ENCODE assay signal across 8 mouse cellular contexts in the genomic region with DNA sequence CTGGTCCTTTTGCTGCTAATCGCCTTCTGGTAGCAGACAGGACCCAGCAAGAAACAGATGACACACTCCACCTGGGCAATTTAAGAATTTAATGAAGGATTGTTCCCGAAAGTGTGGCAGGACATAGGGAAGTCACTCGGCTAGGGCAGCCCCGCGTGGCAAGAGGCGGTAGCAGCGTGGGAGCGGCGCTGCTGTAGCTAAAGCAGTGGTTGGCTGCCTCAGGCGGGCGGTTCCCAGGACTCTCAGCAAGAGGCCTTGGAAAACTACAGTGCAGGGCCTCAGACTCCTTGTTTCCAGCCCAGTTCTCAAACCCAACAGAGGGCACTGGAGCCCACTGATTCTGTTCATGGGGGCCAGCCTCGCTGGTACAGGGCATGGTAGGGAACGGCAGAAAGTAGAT.
DNase-seq lines count a peak whose midpoint lies in the region; ATAC-seq and TF ChIP-seq lines count a peak whose summit lies in the region.

No protein-coding gene starts in this region.

- WGBS in cerebellum, adult 2 months = 19% methylated on average over 13 of the region's 13 CpGs
- 28% methylated on average over 13 of the region's 13 CpGs for WGBS in embryonic facial prominence, embryonic 13.5 days
- 26% methylated on average over 13 of the region's 13 CpGs for WGBS in hindbrain, embryonic 11.5 days
- WGBS in limb, embryonic 13.5 days = 28% methylated on average over 13 of the region's 13 CpGs

- H3K4me3 ChIP-seq in cerebellum, adult 2 months (replicated peaks; ENCODE audit: insufficient read depth, low read depth, low read length) = no peak overlapping the region
- peak overlapping the region; percentile 19 for H3K4me3 ChIP-seq in embryonic facial prominence, embryonic 13.5 days
- no peak overlapping the region for H3K4me3 ChIP-seq in hindbrain, embryonic 11.5 days (ENCODE audit: low read depth, low read length)
- H3K4me3 ChIP-seq in limb, embryonic 13.5 days = peak overlapping the region; percentile 20

- no peak overlapping the region for H3K9ac ChIP-seq in embryonic facial prominence, embryonic 13.5 days
- H3K9ac ChIP-seq in hindbrain, embryonic 11.5 days (ENCODE audit: low read depth, low read length) = no peak overlapping the region
- no peak overlapping the region for H3K9ac ChIP-seq in limb, embryonic 13.5 days

- intact Hi-C loops in gastrocnemius, postnatal 14 days (cut with DNase I; ENCODE audit: low total_unique reads) = no loop called here

- H3K36me3 ChIP-seq in embryonic facial prominence, embryonic 13.5 days = no peaks in the 10 kb centered on the region
- no peaks in the 10 kb centered on the region for H3K36me3 ChIP-seq in hindbrain, embryonic 11.5 days (ENCODE audit: control insufficient read depth, insufficient read depth, low read length)
- no peaks in the 10 kb centered on the region for H3K36me3 ChIP-seq in limb, embryonic 13.5 days

- no peak for TF ChIP-seq POLR2A in cerebellum, adult 2 months (IDR thresholded peaks at IDR 0.05; ENCODE audit: borderline replicate concordance, insufficient read depth, low read length)

- no peak for ATAC-seq in embryonic facial prominence, embryonic 13.5 days (ENCODE audit: insufficient number of reproducible peaks, insufficient read depth, low FRiP score, low TSS enrichment, low read depth)
- ATAC-seq in hindbrain, embryonic 11.5 days (ENCODE audit: low FRiP score) = no peak
- ATAC-seq in limb, embryonic 13.5 days (ENCODE audit: low FRiP score, low read depth) = peak; percentile 59; the same call in 1 of the 2 replicates

- H3K4me1 ChIP-seq in cerebellum, adult 2 months (ENCODE audit: control insufficient read depth, insufficient read depth, low read length) = no peaks in the 10 kb centered on the region
- H3K4me1 ChIP-seq in embryonic facial prominence, embryonic 13.5 days = no peaks in the 10 kb centered on the region
- H3K4me1 ChIP-seq in hindbrain, embryonic 11.5 days (replicated peaks; ENCODE audit: control insufficient read depth, insufficient read depth, low read length) = no peaks in the 10 kb centered on the region
- no peaks in the 10 kb centered on the region for H3K4me1 ChIP-seq in limb, embryonic 13.5 days

- no peak overlapping the region for H3K27ac ChIP-seq in cerebellum, adult 2 months (ENCODE audit: insufficient read depth, low read length)
- H3K27ac ChIP-seq in embryonic facial prominence, embryonic 13.5 days = no peak overlapping the region
- no peak overlapping the region for H3K27ac ChIP-seq in hindbrain, embryonic 11.5 days (ENCODE audit: low read depth, low read length)
- no peak overlapping the region for H3K27ac ChIP-seq in limb, embryonic 13.5 days

- H3K27me3 ChIP-seq in cerebellum, adult 2 months (ENCODE audit: control insufficient read depth, insufficient read depth, low read length) = no peaks in the 10 kb centered on the region
- H3K27me3 ChIP-seq in embryonic facial prominence, embryonic 13.5 days = peaks cover 14% of the 10 kb centered on the region
- H3K27me3 ChIP-seq in hindbrain, embryonic 11.5 days (ENCODE audit: control insufficient read depth, insufficient read depth, low read length) = no peaks in the 10 kb centered on the region
- H3K27me3 ChIP-seq in limb, embryonic 13.5 days = peaks cover 9% of the 10 kb centered on the region; the same call in 1 of the 2 replicates

- peak; percentile 3 to 12 for DNase-seq in cerebellum, adult 2 months
- DNase-seq in cerebellum, postnatal 4 days (ENCODE audit: low spot score in 2 of 2) = no peak
- peak; percentile 33 for DNase-seq in hindbrain, embryonic 11.5 days (ENCODE audit: low spot score)
- peak; percentile 19 for DNase-seq in neural tube, embryonic 10.5 days (ENCODE audit: extremely low spot score, low spot score)
- no peak for DNase-seq in thymus, postnatal 14 days
- no peak for DNase-seq in gastrocnemius, postnatal 14 days

- H3K4me2 ChIP-seq in embryonic facial prominence, embryonic 13.5 days = peak overlapping the region; percentile 50
- no peak overlapping the region; the same call in 1 of the 2 replicates for H3K4me2 ChIP-seq in hindbrain, embryonic 11.5 days (replicated peaks; ENCODE audit: low read depth, low read length)
- peak overlapping the region; percentile 50 for H3K4me2 ChIP-seq in limb, embryonic 13.5 days (replicated peaks)

- TF ChIP-seq CTCF in cerebellum, adult 2 months (IDR thresholded peaks at IDR 0.05; ENCODE audit: borderline replicate concordance, insufficient read depth, low read depth, low read length) = no peak

- no peaks in the 10 kb centered on the region for H3K9me3 ChIP-seq in embryonic facial prominence, embryonic 13.5 days
- no peaks in the 10 kb centered on the region for H3K9me3 ChIP-seq in hindbrain, embryonic 11.5 days (ENCODE audit: control insufficient read depth, low read length)
- H3K9me3 ChIP-seq in limb, embryonic 13.5 days = no peaks in the 10 kb centered on the region

Comparison
In these comparisons a context has a peak if more than half of its experiments do, and no peak if none do; other contexts are left out.
1. DNase-seq: peak in cerebellum, adult 2 months (2 of 2), hindbrain, embryonic 11.5 days (single experiment) and neural tube, embryonic 10.5 days (single experiment); none in cerebellum, postnatal 4 days (0 of 2), thymus, postnatal 14 days (single experiment) and gastrocnemius, postnatal 14 days (single experiment).
2. H3K4me3 ChIP-seq: peak in embryonic facial prominence, embryonic 13.5 days (single experiment) and limb, embryonic 13.5 days (single experiment); none in cerebellum, adult 2 months (single experiment) and hindbrain, embryonic 11.5 days (single experiment).